Mouse (Mus musculus): Measurements from ENCODE around the gene Rbm20. TPM values are rescaled to one million over a fixed set of nuclear protein-coding genes. Genes with fewer than 3 reads are reported as not detected.

Gene Rbm20
- total and polyA plus RNA-seq, 3 experiments: 37.3 to 58.6 TPM; not detected in 1

GRCm38 (mm10) chr19:53890781-53891251 lies 213.7 kb downstream of the Rbm20 start (continued):
- TF ChIP-seq HCFC1 (IDR thresholded peaks at IDR 0.05; ENCODE audit: low read depth, low read length): peak; percentile 58; the same call in 1 of the 2 replicates
- TF ChIP-seq TCF12 (IDR thresholded peaks at IDR 0.05; ENCODE audit: low read depth, low read length): peak; percentile 97
- no peak for TF ChIP-seq CHD2 (IDR thresholded peaks at IDR 0.05; ENCODE audit: low read length)
- TF ChIP-seq MEF2A (IDR thresholded peaks at IDR 0.05; ENCODE audit: extremely low read depth, insufficient replicate concordance, low read depth, low read length, poor library complexity, severe bottlenecking): no peak
- TF ChIP-seq ZC3H11A (IDR thresholded peaks at IDR 0.05; ENCODE audit: low read depth, low read length): no peak
- TF ChIP-seq NELFE (IDR thresholded peaks at IDR 0.05; ENCODE audit: low read depth, low read length): no peak
- no peak for TF ChIP-seq RAD21 (IDR thresholded peaks at IDR 0.05; ENCODE audit: low read depth, low read length)
- TF ChIP-seq ZNF384 (IDR thresholded peaks at IDR 0.05; ENCODE audit: low read depth, low read length): peak; percentile 43; the same call in 1 of the 2 replicates

GRCm38 (mm10) chr19:53891569-53891968 lies 214.5 kb downstream of the Rbm20 start:
- Histone ChIP-seq H3K9ac (ENCODE audit: control insufficient read depth, low read depth, low read length, poor library complexity, severe bottlenecking) (peak overlapping the region; percentile 49), H3K27ac (ENCODE audit: control insufficient read depth, low read depth, low read length) (peak overlapping the region; percentile 82)
- TF ChIP-seq HCFC1 (IDR thresholded peaks at IDR 0.05; ENCODE audit: low read depth, low read length) (peak; percentile 68), CHD2 (IDR thresholded peaks at IDR 0.05; ENCODE audit: low read length) (no peak), ZKSCAN1 (IDR thresholded peaks at IDR 0.05; ENCODE audit: low read depth, low read length) (no peak), MYB (IDR thresholded peaks at IDR 0.05; ENCODE audit: low read depth, low read length) (peak; percentile 31; the same call in 1 of the 2 replicates), UBTF (IDR thresholded peaks at IDR 0.05; ENCODE audit: borderline replicate concordance, insufficient read depth, low read depth, low read length) (no peak), MAFK (IDR thresholded peaks at IDR 0.05; ENCODE audit: borderline replicate concordance, low read depth, low read length) (peak; percentile 54), BHLHE40 (IDR thresholded peaks at IDR 0.05; ENCODE audit: borderline replicate concordance, low read depth, low read length) (peak; percentile 55; the same call in 1 of the 2 replicates), NRF1 (IDR thresholded peaks at IDR 0.05; ENCODE audit: insufficient read depth, low read depth, low read length, poor library complexity, severe bottlenecking) (no peak), MAZ (IDR thresholded peaks at IDR 0.05; ENCODE audit: low read depth, low read length) (peak; percentile 80; the same call in 1 of the 2 replicates), EP300 (IDR thresholded peaks at IDR 0.05; ENCODE audit: low read depth in 1 of 2, low read length in 2 of 2) (peak; percentile 97), MXI1 (IDR thresholded peaks at IDR 0.05; ENCODE audit: low read depth, low read length) (no peak), E2F4 (IDR thresholded peaks at IDR 0.05; ENCODE audit: borderline replicate concordance, low read depth, low read length) (no peak), RCOR1 (IDR thresholded peaks at IDR 0.05; ENCODE audit: low read depth, low read length) (peak; percentile 91), MEF2A (IDR thresholded peaks at IDR 0.05; ENCODE audit: extremely low read depth, insufficient replicate concordance, low read depth, low read length, poor library complexity, severe bottlenecking) (peak; percentile 59; the same call in 1 of the 2 replicates), KAT2A (conservative IDR thresholded peaks at IDR 0.05; ENCODE audit: low read depth, low read length) (0 out of 2 replicates have a peak, but pooled peaks have one; percentile 32), POLR2AphosphoS2 (IDR thresholded peaks at IDR 0.05; ENCODE audit: low read length) (no peak), ELF1 (IDR thresholded peaks at IDR 0.05; ENCODE audit: low read depth, low read length) (peak; percentile 63), TAL1 (IDR thresholded peaks at IDR 0.05; ENCODE audit: low read length) (peak; percentile 96), POLR2AphosphoS5 (IDR thresholded peaks at IDR 0.05; ENCODE audit: borderline replicate concordance, low read depth, low read length) (no peak), MYC (IDR thresholded peaks at IDR 0.05; ENCODE audit: low read depth, low read length) (0 out of 2 replicates have a peak, but pooled peaks have one; percentile 71), SMC3 (IDR thresholded peaks at IDR 0.05; ENCODE audit: low read depth, low read length) (no peak), SIN3A (IDR thresholded peaks at IDR 0.05; ENCODE audit: low read length) (peak; percentile 76), GATA1 (IDR thresholded peaks at IDR 0.05; ENCODE audit: low read depth, low read length) (peak; percentile 98), USF1 (IDR thresholded peaks at IDR 0.05; ENCODE audit: low read depth, low read length) (0 out of 2 replicates have a peak, but pooled peaks have one; percentile 10), RAD21 (IDR thresholded peaks at IDR 0.05; ENCODE audit: low read depth, low read length) (no peak), ZNF384 (IDR thresholded peaks at IDR 0.05; ENCODE audit: low read depth, low read length) (peak; percentile 67; the same call in 1 of the 2 replicates), JUND (IDR thresholded peaks at IDR 0.05; ENCODE audit: low read depth, low read length) (no peak), ZMIZ1 (IDR thresholded peaks at IDR 0.05; ENCODE audit: low read depth, low read length) (peak; percentile 68; the same call in 1 of the 2 replicates), ZC3H11A (IDR thresholded peaks at IDR 0.05; ENCODE audit: low read depth, low read length) (0 out of 2 replicates have a peak, but pooled peaks have one; percentile 4), TCF12 (IDR thresholded peaks at IDR 0.05; ENCODE audit: low read depth, low read length) (peak; percentile 98), ETS1 (IDR thresholded peaks at IDR 0.05; ENCODE audit: low read depth, low read length) (peak; percentile 97)

More at GRCm38 (mm10) chr19:53891569-53891968, 214.5 kb downstream of the Rbm20 start:
- Histone ChIP-seq H3K4me1 (ENCODE audit: control insufficient read depth in 1 of 2, insufficient read depth in 2 of 2, low read length in 2 of 2) (peaks cover 55 to 74% of the 10 kb centered on the region in 2 experiments), H3K9me3 (replicated peaks; ENCODE audit: insufficient read depth, low read length) (no peaks in the 10 kb centered on the region), H3K27me3 (ENCODE audit: control insufficient read depth in 1 of 2, insufficient read depth in 2 of 2, low read length in 2 of 2) (no peaks in the 10 kb centered on the region), H3K79me2 (ENCODE audit: control insufficient read depth, insufficient read depth, low read length, poor library complexity) (no peaks in the 10 kb centered on the region), H3K4me3 (ENCODE audit: control insufficient read depth in 1 of 2, insufficient read depth in 1 of 2, low read depth in 2 of 2, low read length in 2 of 2) (peak overlapping the region; percentile 11 to 12), H3K36me3 (ENCODE audit: control insufficient read depth in 1 of 2, insufficient read depth in 2 of 2, low read length in 2 of 2) (peaks cover 0 to 75% of the 10 kb centered on the region in 2 experiments; a peak in 2 of 4 replicates)
- DNase-seq (ENCODE audit: low read depth, low spot score): peak; percentile 84

All from MEL (cell line).